ENCODE assay signal across 8 mouse cellular contexts in the genomic region with DNA sequence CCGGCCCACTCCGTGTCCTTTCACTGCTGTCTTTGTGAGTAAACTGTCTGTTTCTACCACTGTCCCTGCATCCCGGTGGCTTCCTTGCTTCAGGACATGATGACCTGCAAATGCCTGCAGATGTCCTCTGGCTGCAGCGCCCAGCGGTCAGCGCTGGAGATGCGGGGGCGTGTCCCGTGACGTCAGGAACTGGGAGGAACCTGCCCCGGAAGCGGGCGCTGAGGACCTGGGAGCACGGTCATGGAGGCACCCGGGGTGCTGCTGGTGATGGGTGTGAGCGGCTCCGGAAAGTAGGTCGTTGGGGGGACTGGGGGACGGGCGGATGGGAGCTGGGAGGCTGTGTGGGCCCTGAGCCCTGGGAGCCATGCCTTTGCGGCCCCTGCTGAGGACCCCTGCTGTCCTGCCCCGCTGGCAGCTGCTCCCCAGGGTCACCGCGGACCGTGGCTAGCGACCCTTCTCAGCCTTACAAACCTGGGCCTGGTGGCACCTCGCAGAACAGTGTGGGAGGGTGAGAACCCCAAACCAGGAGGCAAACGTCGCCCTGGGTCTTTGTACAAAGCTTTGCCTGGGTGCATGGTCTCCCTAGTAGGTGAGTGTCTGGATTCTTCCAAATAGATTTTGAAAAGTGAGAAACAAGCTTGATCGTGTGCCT. TPM values are rescaled to one million over a fixed set of nuclear protein-coding genes. Genes with fewer than 3 reads are reported as not detected.
A peak's percentile ranks its signal among the peaks of the same experiment; 100 is the strongest.
DNase-seq lines count a peak whose midpoint lies in the region; ATAC-seq and TF ChIP-seq lines count a peak whose summit lies in the region.

A gene (plus strand): TSS at position 203 of the 652 bp plus-strand sequence.

- peak; percentile 90 for ATAC-seq in embryonic facial prominence, embryonic 14.5 days (ENCODE audit: low read depth)
- ATAC-seq in limb, embryonic 12.5 days (ENCODE audit: insufficient number of reproducible peaks, insufficient read depth, low FRiP score, low TSS enrichment, low read depth) = peak; percentile 61; the same call in 1 of the 2 replicates
- ATAC-seq in midbrain, embryonic 14.5 days (ENCODE audit: low FRiP score, low TSS enrichment) = peak; percentile 89

- no peak for TF ChIP-seq EP300 in heart, adult 2 months (IDR thresholded peaks at IDR 0.05; ENCODE audit: insufficient read depth, low read depth, low read length)

- H3K9ac ChIP-seq in embryonic facial prominence, embryonic 14.5 days (ENCODE audit: low read depth, low read length) = peak within 1 kb of the TSS; percentile 70
- H3K9ac ChIP-seq in heart, adult 2 months (ENCODE audit: low read depth, low read length) = peak within 1 kb of the TSS; percentile 69
- H3K9ac ChIP-seq in limb, embryonic 12.5 days (replicated peaks) = peak within 1 kb of the TSS; percentile 79
- H3K9ac ChIP-seq in midbrain, embryonic 14.5 days (replicated peaks; ENCODE audit: low read length) = peak within 1 kb of the TSS; percentile 88

- under 1% methylated on average over 23 of the region's 30 CpGs for WGBS in embryonic facial prominence, embryonic 14.5 days
- under 1% methylated on average over 30 of the region's 30 CpGs for WGBS in heart, adult 2 months
- under 1% methylated on average over 30 of the region's 30 CpGs for WGBS in kidney, adult 2 months
- WGBS in limb, embryonic 12.5 days = under 1% methylated on average over 30 of the region's 30 CpGs
- under 1% methylated on average over 29 of the region's 30 CpGs for WGBS in midbrain, embryonic 14.5 days

- peak within 1 kb of the TSS; percentile 71 for H3K27ac ChIP-seq in embryonic facial prominence, embryonic 14.5 days (replicated peaks; ENCODE audit: low read depth, low read length)
- peak within 1 kb of the TSS; percentile 86 for H3K27ac ChIP-seq in heart, adult 2 months
- H3K27ac ChIP-seq in kidney, adult 2 months (ENCODE audit: insufficient read depth, low read depth, low read length) = peak within 1 kb of the TSS; percentile 19
- peak within 1 kb of the TSS; percentile 32; the same call in 1 of the 2 replicates for H3K27ac ChIP-seq in limb, embryonic 12.5 days
- H3K27ac ChIP-seq in midbrain, embryonic 14.5 days (replicated peaks; ENCODE audit: low read depth, low read length) = peak within 1 kb of the TSS; percentile 70

- DNase-seq in 416B (ENCODE audit: low read depth) = peak; percentile 84
- peak; percentile 69 to 81 for DNase-seq in adrenal gland, postnatal 4 days (ENCODE audit: low spot score in 2 of 2)
- DNase-seq in embryonic facial prominence, embryonic 14.5 days (ENCODE audit: low spot score) = peak; percentile 89
- DNase-seq in heart, adult 2 months = peak; percentile 93 to 95
- peak; percentile 94 for DNase-seq in kidney, adult 2 months
- peak; percentile 92 for DNase-seq in midbrain, embryonic 14.5 days
- DNase-seq in spleen, adult 12 weeks (ENCODE audit: low spot score) = peak; percentile 81

- H3K27me3 ChIP-seq in embryonic facial prominence, embryonic 14.5 days (replicated peaks; ENCODE audit: control insufficient read depth, insufficient read depth, low read length) = no peaks in the 10 kb centered on the region
- no peaks in the 10 kb centered on the region for H3K27me3 ChIP-seq in heart, adult 2 months (ENCODE audit: control insufficient read depth, insufficient read depth, low read length)
- H3K27me3 ChIP-seq in kidney, adult 2 months (replicated peaks; ENCODE audit: control insufficient read depth, insufficient read depth, low read length) = no peaks in the 10 kb centered on the region
- H3K27me3 ChIP-seq in limb, embryonic 12.5 days = no peaks in the 10 kb centered on the region; the same call in 1 of the 2 replicates
- H3K27me3 ChIP-seq in midbrain, embryonic 14.5 days (ENCODE audit: control insufficient read depth, insufficient read depth, low read length) = no peaks in the 10 kb centered on the region

- no peaks in the 10 kb centered on the region for H3K4me1 ChIP-seq in embryonic facial prominence, embryonic 14.5 days (ENCODE audit: control insufficient read depth, insufficient read depth, low read length)
- H3K4me1 ChIP-seq in heart, adult 2 months (ENCODE audit: control insufficient read depth, insufficient read depth, low read length) = no peaks in the 10 kb centered on the region
- no peaks in the 10 kb centered on the region; the same call in 1 of the 2 replicates for H3K4me1 ChIP-seq in kidney, adult 2 months (ENCODE audit: control insufficient read depth, insufficient read depth, low read length)
- H3K4me1 ChIP-seq in limb, embryonic 12.5 days (replicated peaks) = peaks cover 6% of the 10 kb centered on the region; the same call in 1 of the 2 replicates
- H3K4me1 ChIP-seq in midbrain, embryonic 14.5 days (ENCODE audit: control insufficient read depth, insufficient read depth, low read length) = peaks cover 5% of the 10 kb centered on the region; the same call in 1 of the 2 replicates

- H3K36me3 ChIP-seq in embryonic facial prominence, embryonic 14.5 days (ENCODE audit: control insufficient read depth, insufficient read depth, low read length) = peaks cover 25% of the 10 kb centered on the region
- H3K36me3 ChIP-seq in heart, adult 2 months (ENCODE audit: control insufficient read depth, insufficient read depth, low read length) = no peaks in the 10 kb centered on the region
- no peaks in the 10 kb centered on the region; the same call in 1 of the 2 replicates for H3K36me3 ChIP-seq in kidney, adult 2 months (ENCODE audit: control insufficient read depth, insufficient read depth, low read length)
- peaks cover 26% of the 10 kb centered on the region for H3K36me3 ChIP-seq in limb, embryonic 12.5 days
- peaks cover 27% of the 10 kb centered on the region for H3K36me3 ChIP-seq in midbrain, embryonic 14.5 days (ENCODE audit: control insufficient read depth, insufficient read depth, low read length)

- intact Hi-C loops in heart, adult 2 months (cut with DNase I) = loop anchor here (1.0 to 10.0 kb wide), 7 partner anchors 28 to 430 kb away; a partner anchor contains a TSS

- H3K79me2 ChIP-seq in heart, adult 2 months (replicated peaks; ENCODE audit: control insufficient read depth, insufficient read depth, low read length) = no peaks in the 10 kb centered on the region

- peak; percentile 60 for TF ChIP-seq CTCF in heart, adult 2 months (IDR thresholded peaks at IDR 0.05)
- TF ChIP-seq CTCF in kidney, adult 2 months (conservative IDR thresholded peaks at IDR 0.05; ENCODE audit: insufficient read depth, insufficient read length, low read depth, low read length) = peak; percentile 47; the same call in 1 of the 2 replicates

- H3K4me3 ChIP-seq in embryonic facial prominence, embryonic 14.5 days (ENCODE audit: low read depth, low read length) = peak within 1 kb of the TSS; percentile 69
- peak within 1 kb of the TSS; percentile 93 for H3K4me3 ChIP-seq in heart, adult 2 months
- H3K4me3 ChIP-seq in kidney, adult 2 months (ENCODE audit: insufficient read depth, low read depth, low read length) = peak within 1 kb of the TSS; percentile 73
- H3K4me3 ChIP-seq in limb, embryonic 12.5 days (replicated peaks) = peak within 1 kb of the TSS; percentile 76
- peak within 1 kb of the TSS; percentile 85 for H3K4me3 ChIP-seq in midbrain, embryonic 14.5 days (replicated peaks; ENCODE audit: low read depth, low read length)

- H3K4me2 ChIP-seq in embryonic facial prominence, embryonic 14.5 days (ENCODE audit: low read depth, low read length) = peak within 1 kb of the TSS; percentile 97
- H3K4me2 ChIP-seq in limb, embryonic 12.5 days = peak within 1 kb of the TSS; percentile 97
- H3K4me2 ChIP-seq in midbrain, embryonic 14.5 days (ENCODE audit: low read length) = peak within 1 kb of the TSS; percentile 97

- peak; percentile 71 for TF ChIP-seq POLR2A in heart, adult 2 months (IDR thresholded peaks at IDR 0.05; ENCODE audit: insufficient read depth, low read depth, low read length)
- peak; percentile 22 for TF ChIP-seq POLR2A in kidney, adult 2 months (IDR thresholded peaks at IDR 0.05; ENCODE audit: low read depth, low read length)

- 0 out of 2 replicates have a peak, but pooled peaks cover 3% of the 10 kb centered on the region for H3K9me3 ChIP-seq in embryonic facial prominence, embryonic 14.5 days (ENCODE audit: control insufficient read depth, low read length)
- H3K9me3 ChIP-seq in limb, embryonic 12.5 days = peaks cover 11% of the 10 kb centered on the region; the same call in 1 of the 2 replicates
- no peaks in the 10 kb centered on the region for H3K9me3 ChIP-seq in midbrain, embryonic 14.5 days (ENCODE audit: control insufficient read depth, low read length)

RNA-seq across cellular contexts. Expression of the gene that starts here (rescaled TPM):
- total RNA-seq in adrenal gland, postnatal 4 days (2021) = 10 to 100 TPM; 51.0 to 58.0 TPM
- 29.8 and 31.3 TPM in 2 replicates for polyA plus RNA-seq in embryonic facial prominence, embryonic 14.5 days (2014; fragmentation: Nextera tagmentation; extraction: Ambion mirVana)
- total RNA-seq in heart, adult 2 months (2021) = 10 to 100 TPM; 22.3 to 24.0 TPM
- 13.9 and 14.8 TPM in 2 replicates for polyA plus RNA-seq in heart, adult 2 months (2012; rRNA removed)
- 21.0 and 27.4 TPM in 2 replicates for polyA plus RNA-seq in kidney, adult 2 months (2012; rRNA removed)
- 40.9 and 43.2 TPM in 2 replicates for polyA plus RNA-seq in limb, embryonic 12.5 days (2016; fragmentation: Nextera tagmentation; extraction: Ambion mirVana)
- polyA plus RNA-seq in midbrain, embryonic 14.5 days (2014; fragmentation: Nextera tagmentation; extraction: Ambion mirVana) = 59.7 TPM in 2 replicates

Comparison
In these comparisons a context has a peak if more than half of its experiments do, and no peak if none do; other contexts are left out.
1. Peak in every context shown above with its lines: DNase-seq, ATAC-seq, H3K4me3 ChIP-seq and H3K27ac ChIP-seq.
2. H3K27ac ChIP-seq: peak in every context shown above with its lines; median percentile 86 in heart, adult 2 months; 71 in embryonic facial prominence, embryonic 14.5 days; 70 in midbrain, embryonic 14.5 days; 32 in limb, embryonic 12.5 days; 19 in kidney, adult 2 months.